Mouse (Mus musculus): ENCODE measurements around the gene Tuba1c. TPM values are rescaled to one million over a fixed set of nuclear protein-coding genes. Genes with fewer than 3 reads are reported as not detected.
A peak's percentile ranks its signal among the peaks of the same experiment; 100 is the strongest.

Tuba1c gene
- polyA plus RNA-seq, 1 experiment from 2014 or later: 145 TPM

DNA sequence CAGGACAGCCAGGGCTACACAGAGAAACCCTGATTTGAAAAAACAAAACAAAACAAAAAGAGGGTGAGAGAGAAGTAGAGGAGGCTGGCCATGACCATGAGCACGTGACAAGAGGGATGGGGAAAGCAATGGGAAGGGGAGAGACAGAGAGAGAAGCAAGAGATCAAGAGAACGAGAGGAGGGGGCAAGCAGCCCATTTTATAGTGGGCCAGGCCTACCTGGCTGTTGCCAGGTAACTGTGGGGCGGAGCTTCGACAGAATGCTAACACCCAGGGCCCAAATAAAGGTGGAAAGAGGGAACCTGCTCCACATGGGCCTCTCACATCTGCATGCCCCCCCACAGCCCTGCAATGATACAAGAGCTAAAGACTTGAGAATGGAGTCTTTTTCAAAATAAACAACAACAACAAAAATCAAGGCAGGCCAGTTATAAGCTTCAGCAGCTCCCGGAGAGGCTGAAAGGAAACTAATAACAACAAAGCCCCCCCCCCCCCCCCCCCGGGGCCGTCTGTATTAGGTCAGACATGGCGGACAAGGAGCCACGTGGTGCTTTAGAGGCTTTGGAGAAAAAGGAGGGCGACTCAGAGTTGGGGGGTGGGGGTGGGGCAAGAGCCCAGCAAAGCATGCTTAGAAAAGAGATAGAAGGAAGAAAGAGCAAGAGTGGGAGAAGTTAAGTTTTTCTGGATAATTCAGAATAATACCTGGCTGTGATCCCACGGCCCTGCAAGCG, 39.8 kb upstream of the Tuba1c start:
- no peak for ATAC-seq (ENCODE audit: insufficient number of reproducible peaks, low FRiP score, low TSS enrichment, low read depth)
- Histone ChIP-seq H3K27me3 (no peaks in the 10 kb centered on the region), H3K4me3 (no peak overlapping the region), H3K36me3 (no peaks in the 10 kb centered on the region), H3K9ac (no peak overlapping the region), H3K27ac (peak overlapping the region; percentile 93; the same call in 1 of the 2 replicates), H3K4me2 (no peak overlapping the region), H3K9me3 (no peaks in the 10 kb centered on the region), H3K4me1 (peaks cover 66% of the 10 kb centered on the region)
- WGBS: 50% methylated on average over 10 of the region's 12 CpGs

DNA sequence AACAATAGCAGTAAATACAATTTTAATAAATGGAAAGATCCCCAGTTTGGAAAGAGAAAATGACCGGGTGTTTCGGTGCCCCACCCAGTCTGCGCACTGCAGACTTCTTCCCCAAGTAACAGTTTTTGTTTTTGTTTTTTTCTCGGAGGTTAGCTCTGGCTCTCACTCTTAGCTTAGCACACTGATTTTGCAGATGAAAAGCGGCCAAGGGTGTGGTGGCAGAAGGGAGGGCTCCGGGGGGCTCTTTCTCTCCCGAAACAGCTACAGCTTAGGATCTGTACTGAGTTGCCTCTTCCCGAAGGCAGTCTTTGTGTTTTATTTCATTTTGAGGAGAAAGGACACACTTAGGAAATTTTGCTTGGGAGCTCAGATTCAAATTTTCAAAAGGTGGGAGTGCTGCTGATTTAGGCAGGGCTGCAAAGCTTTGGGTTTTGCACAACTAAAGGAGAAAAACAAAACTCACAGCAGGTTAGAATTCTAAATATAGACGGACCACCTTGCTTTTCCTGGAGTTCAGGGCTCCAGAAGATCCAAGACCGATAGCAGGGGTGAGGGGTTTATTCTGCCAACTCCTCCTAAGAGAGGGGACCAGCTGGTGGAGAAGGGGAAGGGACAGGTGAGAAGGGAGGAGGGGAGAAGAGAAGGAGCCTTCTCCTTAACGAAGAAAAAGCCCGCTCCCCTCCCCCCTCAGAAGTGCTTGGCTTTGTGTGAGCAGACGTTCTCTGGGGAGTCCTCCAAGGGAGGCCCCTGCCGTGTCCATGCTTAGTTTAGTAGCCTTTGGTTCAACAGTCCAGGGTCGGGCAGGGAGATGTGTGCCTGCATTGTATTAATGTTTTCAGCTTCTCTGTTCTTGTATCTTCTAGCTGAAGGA, 38.8 kb upstream of the Tuba1c start:
- no peak for ATAC-seq (ENCODE audit: insufficient number of reproducible peaks, low FRiP score, low TSS enrichment, low read depth)
- no peaks in the 10 kb centered on the region for H3K9me3 ChIP-seq
- H3K27me3 ChIP-seq: no peaks in the 10 kb centered on the region
- peaks cover 58% of the 10 kb centered on the region for H3K4me1 ChIP-seq
- H3K9ac ChIP-seq: no peak overlapping the region
- peak overlapping the region; percentile 19; the same call in 1 of the 2 replicates for H3K4me2 ChIP-seq
- peak overlapping the region; percentile 93 for H3K27ac ChIP-seq
- 32% methylated on average over 15 of the region's 15 CpGs for WGBS
- no peak overlapping the region for H3K4me3 ChIP-seq
- no peaks in the 10 kb centered on the region for H3K36me3 ChIP-seq

DNA sequence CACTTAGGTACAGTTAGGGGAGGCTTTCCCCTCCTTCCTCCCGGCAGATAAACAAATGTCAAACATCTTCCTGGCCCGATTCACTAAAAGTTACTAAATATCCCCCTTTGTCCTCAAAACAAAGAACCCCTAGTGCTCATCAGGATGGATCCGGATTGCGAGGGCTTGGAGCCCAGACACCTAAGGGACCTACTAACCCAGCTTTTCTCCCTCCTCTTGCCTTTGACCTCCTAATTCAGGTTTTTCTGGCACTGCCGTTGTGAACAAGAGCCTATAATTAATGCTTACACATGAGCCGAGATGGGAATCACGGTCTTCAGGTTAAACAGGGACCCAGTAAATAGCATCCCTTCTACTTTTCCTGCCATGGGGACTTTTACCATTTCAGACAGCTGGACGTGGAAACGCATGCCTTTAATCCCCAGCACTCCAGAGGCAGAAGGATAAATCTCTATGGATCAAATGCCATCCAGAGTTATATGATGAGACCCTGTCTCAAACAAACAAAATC, 38.1 kb upstream of the Tuba1c start:
- Histone ChIP-seq H3K4me1 (peaks cover 54% of the 10 kb centered on the region), H3K4me3 (no peak overlapping the region), H3K27ac (peak overlapping the region; percentile 93; the same call in 1 of the 2 replicates), H3K36me3 (no peaks in the 10 kb centered on the region), H3K27me3 (no peaks in the 10 kb centered on the region), H3K4me2 (no peak overlapping the region), H3K9ac (no peak overlapping the region), H3K9me3 (no peaks in the 10 kb centered on the region)
- 37% methylated on average over 9 of the region's 9 CpGs for WGBS
- no peak for ATAC-seq (ENCODE audit: insufficient number of reproducible peaks, low FRiP score, low TSS enrichment, low read depth)

DNA sequence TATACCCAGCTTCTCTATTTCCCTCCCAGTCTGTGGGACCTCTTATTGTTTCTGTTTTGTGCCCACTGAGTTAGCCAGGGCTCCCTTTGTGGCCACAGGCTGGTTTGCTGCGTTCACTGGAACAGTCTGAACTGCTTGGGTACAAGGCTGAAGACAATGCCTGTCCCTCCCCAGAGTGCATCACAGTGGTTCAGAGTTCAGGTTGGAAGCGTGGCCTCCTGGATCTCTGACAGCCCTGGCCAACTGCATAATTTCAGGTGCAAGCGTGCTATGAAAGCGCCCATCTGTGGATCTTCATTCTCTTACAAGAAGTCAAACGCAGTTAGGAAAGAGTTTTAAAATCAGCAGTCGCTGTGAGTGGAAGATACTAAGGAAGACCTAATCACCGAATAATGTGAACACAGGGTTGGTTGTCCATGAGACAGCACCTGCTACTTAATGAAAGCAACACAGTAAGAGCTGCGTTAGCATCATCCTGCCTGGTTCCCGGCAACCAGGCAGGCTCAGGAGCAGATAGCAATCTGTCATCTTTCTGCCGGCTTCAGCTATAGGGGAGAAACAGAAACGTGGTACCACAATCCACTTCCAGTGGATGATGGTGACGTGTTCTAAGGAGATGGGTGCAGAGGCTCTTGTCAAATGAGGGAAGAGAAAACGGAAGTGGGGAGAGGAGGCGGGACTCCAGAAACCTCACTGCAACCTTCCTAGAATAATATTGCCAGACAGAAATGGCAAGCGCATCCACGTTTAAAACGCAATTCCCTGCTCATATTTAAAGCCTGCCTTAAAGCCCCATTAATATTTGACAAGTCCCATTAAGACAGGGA, 37.4 kb upstream of the Tuba1c start:
- H3K9ac ChIP-seq: no peak overlapping the region

DNA sequence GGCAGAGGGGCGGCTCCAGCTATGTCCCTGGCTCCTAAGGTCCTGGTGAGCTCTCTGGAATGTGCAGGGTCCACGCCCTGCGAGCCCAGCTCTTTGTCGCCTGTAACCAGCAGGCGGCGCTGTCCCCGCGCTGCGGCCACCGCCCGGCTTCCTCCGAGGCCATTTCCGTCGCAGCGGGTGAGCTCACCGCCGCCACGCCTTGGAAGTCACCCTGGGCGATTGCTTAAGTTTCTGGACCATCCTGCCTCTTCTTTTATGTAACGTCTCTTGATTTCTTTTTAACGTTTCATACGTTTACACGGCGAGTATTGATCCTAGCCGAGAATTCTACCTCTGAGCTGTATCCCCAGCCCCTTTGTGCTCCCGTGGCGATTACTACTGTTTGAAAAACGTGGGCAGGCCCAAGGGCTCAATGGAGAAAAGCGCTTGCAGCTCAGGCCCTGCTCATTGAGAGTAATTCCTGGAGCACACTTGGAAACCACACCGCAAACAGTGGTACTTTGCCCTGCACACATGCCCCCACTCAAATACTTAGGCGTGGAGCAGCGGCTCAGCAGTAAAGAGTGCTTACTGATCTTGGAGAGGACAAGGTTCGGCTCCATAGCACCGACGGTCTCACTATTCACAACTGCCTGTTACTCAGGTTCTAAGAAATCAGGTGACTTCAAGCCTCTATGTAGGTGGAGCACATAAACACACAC, 36.4 kb upstream of the Tuba1c start:
- ATAC-seq (ENCODE audit: insufficient number of reproducible peaks, low FRiP score, low TSS enrichment, low read depth): peak; percentile 83
- Histone ChIP-seq H3K9me3 (no peaks in the 10 kb centered on the region), H3K9ac (peak overlapping the region; percentile 58), H3K4me2 (peak overlapping the region; percentile 69), H3K4me1 (peaks cover 38% of the 10 kb centered on the region), H3K36me3 (no peaks in the 10 kb centered on the region), H3K4me3 (peak overlapping the region; percentile 43), H3K27me3 (no peaks in the 10 kb centered on the region), H3K27ac (peak overlapping the region; percentile 93)
- WGBS: 4% methylated on average over 35 of the region's 35 CpGs

More for the DNA sequence above, 37.4 kb upstream of the Tuba1c start:
- H3K36me3 ChIP-seq: no peaks in the 10 kb centered on the region
- H3K27ac ChIP-seq: peak overlapping the region; percentile 93
- peak overlapping the region; percentile 69 for H3K4me2 ChIP-seq
- H3K27me3 ChIP-seq: no peaks in the 10 kb centered on the region
- H3K4me3 ChIP-seq: peak overlapping the region; percentile 43
- no peak for ATAC-seq (ENCODE audit: insufficient number of reproducible peaks, low FRiP score, low TSS enrichment, low read depth)
- H3K4me1 ChIP-seq: peaks cover 47% of the 10 kb centered on the region
- H3K9me3 ChIP-seq: no peaks in the 10 kb centered on the region
- WGBS: 35% methylated on average over 17 of the region's 17 CpGs

DNA sequence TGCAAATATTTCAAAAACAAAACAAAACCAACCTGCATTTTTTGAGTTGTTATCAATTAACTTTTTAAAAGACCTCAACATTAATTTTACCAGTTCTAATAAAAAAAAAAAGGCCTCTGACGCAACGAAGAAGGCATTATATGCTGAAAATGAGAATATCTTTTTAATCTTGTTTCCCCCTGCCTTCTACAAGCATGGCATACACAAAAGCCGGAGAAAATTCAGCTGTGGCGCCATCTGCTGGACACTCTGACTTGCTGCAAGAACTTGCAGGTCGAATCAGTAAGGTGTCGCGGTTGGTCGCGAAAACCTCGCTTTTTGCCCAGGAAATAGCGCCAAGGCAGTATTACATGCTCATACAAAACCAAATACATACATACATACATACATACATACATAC, 35.8 kb upstream of the Tuba1c start:
- H3K9me3 ChIP-seq: no peaks in the 10 kb centered on the region
- peaks cover 32% of the 10 kb centered on the region for H3K4me1 ChIP-seq
- H3K27me3 ChIP-seq: no peaks in the 10 kb centered on the region
- peak overlapping the region; percentile 69 for H3K4me2 ChIP-seq
- peak overlapping the region; percentile 93; the same call in 1 of the 2 replicates for H3K27ac ChIP-seq
- no peak for ATAC-seq (ENCODE audit: insufficient number of reproducible peaks, low FRiP score, low TSS enrichment, low read depth)
- H3K36me3 ChIP-seq: no peaks in the 10 kb centered on the region
- WGBS: 2% methylated on average over 11 of the region's 11 CpGs
- peak overlapping the region; percentile 43; the same call in 1 of the 2 replicates for H3K4me3 ChIP-seq
- no peak overlapping the region for H3K9ac ChIP-seq

DNA sequence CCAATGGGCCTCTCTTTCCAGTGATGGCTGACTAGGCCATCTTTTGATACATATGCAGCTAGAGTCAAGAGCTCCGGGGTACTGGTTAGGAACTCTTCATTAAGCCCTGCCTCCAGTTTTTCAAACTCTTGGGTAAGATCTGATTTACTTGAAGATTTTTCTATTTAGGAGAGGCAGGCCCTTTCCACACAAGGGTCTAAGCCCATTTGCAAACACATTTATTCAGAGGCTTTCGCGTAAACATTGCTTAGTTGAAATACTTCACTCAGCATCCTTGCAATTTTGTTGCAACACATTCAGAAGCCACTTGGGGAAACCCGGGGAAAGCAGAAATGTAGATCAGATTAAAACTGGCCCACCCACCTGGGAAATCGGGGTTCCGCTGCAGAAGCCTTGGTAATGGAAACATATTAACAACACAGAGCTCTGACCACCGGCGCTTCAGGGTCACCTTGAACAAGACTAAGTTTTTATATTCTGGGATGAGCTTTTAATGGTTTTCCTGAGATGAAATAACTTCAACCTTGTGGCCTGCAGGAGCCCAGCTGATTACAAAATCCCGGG, 34.7 kb upstream of the Tuba1c start:
- Histone ChIP-seq H3K27me3 (no peaks in the 10 kb centered on the region), H3K9ac (no peak overlapping the region), H3K27ac (no peak overlapping the region), H3K36me3 (no peaks in the 10 kb centered on the region), H3K9me3 (no peaks in the 10 kb centered on the region), H3K4me3 (no peak overlapping the region), H3K4me1 (peaks cover 28% of the 10 kb centered on the region), H3K4me2 (no peak overlapping the region)
- no peak for ATAC-seq (ENCODE audit: insufficient number of reproducible peaks, low FRiP score, low TSS enrichment, low read depth)
- WGBS: 77% methylated on average over 9 of the region's 9 CpGs

DNA sequence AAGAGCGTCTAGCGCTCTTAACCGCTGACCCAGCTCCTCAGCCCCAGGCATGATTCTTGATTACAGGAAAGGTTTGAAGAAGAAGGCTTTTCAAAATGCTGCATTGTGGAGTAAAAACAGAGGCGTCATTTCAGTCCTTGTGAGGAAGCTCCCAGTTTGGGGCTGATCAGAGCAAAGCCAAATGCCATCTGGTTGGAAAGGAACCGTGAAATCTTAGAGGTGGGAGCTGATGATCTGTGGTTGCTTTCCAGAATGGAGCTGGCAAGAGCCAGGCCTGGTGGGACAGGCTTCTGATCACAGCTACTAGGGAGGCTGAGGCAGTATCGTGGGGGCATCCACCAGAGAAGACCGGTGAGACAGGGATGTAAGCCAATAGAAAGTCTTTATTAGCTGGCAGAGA, 32.9 kb upstream of the Tuba1c start:
- WGBS: 81% methylated on average over 7 of the region's 7 CpGs
- Histone ChIP-seq H3K4me2 (no peak overlapping the region), H3K9ac (no peak overlapping the region), H3K27me3 (no peaks in the 10 kb centered on the region), H3K4me1 (peaks cover 26% of the 10 kb centered on the region), H3K27ac (no peak overlapping the region), H3K4me3 (no peak overlapping the region), H3K36me3 (no peaks in the 10 kb centered on the region), H3K9me3 (no peaks in the 10 kb centered on the region)
- ATAC-seq (ENCODE audit: insufficient number of reproducible peaks, low FRiP score, low TSS enrichment, low read depth): no peak

DNA sequence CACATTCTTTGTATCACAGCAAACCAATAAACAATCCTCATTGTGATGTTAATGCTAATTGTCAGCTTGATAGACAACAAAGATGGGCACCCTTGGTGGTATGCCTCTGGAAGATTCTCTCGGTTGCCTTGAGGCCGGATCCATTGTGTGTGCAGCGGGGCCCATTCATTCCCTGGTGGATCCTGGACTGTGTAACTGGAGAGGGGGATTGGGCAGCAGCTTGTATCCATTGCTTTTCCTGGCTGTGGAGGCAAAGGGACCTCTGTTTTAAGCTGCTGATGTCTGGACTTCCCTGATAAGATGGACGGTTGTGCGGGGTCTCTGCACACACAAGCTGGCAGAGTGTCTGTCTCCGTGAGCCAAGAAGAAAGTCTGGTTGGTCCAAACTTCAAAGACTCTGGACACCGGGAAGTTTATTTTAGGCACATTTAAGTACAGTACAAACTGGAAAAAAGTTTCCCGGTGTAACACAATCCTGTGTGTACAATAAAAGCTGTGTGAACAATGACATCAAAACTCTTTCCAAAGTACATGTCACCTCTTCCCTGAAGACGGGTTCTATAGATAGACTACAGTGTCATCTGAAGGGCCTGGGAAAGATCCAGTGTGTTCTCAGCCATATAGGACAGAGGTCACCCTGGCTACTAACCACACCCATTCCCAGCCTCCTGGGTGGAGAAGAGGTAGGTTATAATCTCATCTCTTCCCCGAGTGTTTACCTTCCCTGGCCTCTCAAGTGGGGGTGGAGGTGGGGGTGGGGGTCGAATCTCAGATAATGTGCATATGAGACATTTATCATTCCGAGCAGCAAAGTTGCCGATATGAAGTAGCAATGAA, 31.5 kb upstream of the Tuba1c start:
- no peak overlapping the region for H3K27ac ChIP-seq
- no peaks in the 10 kb centered on the region for H3K27me3 ChIP-seq
- 63% methylated on average over 13 of the region's 13 CpGs for WGBS

DNA sequence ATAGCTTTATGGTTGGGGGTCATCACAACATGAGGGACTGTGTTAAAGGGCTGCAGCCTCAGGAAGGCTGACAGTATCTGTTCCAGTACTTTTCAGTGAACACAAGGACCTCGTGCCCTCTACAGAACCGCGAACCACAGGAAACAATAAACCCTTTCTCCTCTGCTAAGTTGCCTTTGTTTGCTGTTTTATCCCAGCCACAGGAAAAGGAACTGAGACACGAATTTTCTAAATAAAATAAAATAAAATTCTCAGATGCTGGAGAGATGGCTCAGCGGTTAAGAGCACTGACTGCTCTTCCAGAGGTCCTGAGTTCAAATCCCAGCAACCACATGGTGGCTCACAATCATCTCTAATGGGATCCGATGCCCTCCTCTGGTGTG, 30.9 kb upstream of the Tuba1c start:
- Histone ChIP-seq H3K9ac (no peak overlapping the region), H3K4me2 (no peak overlapping the region), H3K27ac (no peak overlapping the region), H3K4me3 (no peak overlapping the region), H3K27me3 (no peaks in the 10 kb centered on the region), H3K36me3 (no peaks in the 10 kb centered on the region), H3K4me1 (peaks cover 19% of the 10 kb centered on the region), H3K9me3 (no peaks in the 10 kb centered on the region)
- no peak for ATAC-seq (ENCODE audit: insufficient number of reproducible peaks, low FRiP score, low TSS enrichment, low read depth)
- WGBS: 61% methylated on average over 6 of the region's 6 CpGs

More for the DNA sequence above, 31.5 kb upstream of the Tuba1c start:
- Histone ChIP-seq H3K36me3 (no peaks in the 10 kb centered on the region), H3K4me2 (no peak overlapping the region), H3K4me3 (no peak overlapping the region), H3K4me1 (peaks cover 19% of the 10 kb centered on the region), H3K9me3 (no peaks in the 10 kb centered on the region), H3K9ac (no peak overlapping the region)
- ATAC-seq (ENCODE audit: insufficient number of reproducible peaks, low FRiP score, low TSS enrichment, low read depth): no peak

Data from limb, embryonic 15.5 days (tissue).